Mouse (Mus musculus): ENCODE measurements around the gene Tmem179.

- TF ChIP-seq POLR2A (IDR thresholded peaks at IDR 0.05; ENCODE audit: extremely low read depth, insufficient read depth, low read length) (no peak), CTCF (IDR thresholded peaks at IDR 0.05; ENCODE audit: extremely low read depth, insufficient read depth, low read length) (no peak)
These were observed 29.6 kb upstream of the Tmem179 start for GRCm38 (mm10) chr12:112546110-112546509.

Data from cortical plate, adult 2 months (tissue).